Mouse (Mus musculus) induced T-regulatory cell, adult 2 months (primary cell): ENCODE results near the gene Tap2.
"Not testable (repeated sequence)": the region's sequence is repeated elsewhere in the genome, so short reads cannot be mapped to it uniquely, and the experiment has no call there.

Experiments
- DNase-seq: peaks from one replicate; pipeline ENCODE4 v3.0.0-alpha.2; 2012; ENCODE audit warnings: low read depth

The Tap2 gene

DNA sequence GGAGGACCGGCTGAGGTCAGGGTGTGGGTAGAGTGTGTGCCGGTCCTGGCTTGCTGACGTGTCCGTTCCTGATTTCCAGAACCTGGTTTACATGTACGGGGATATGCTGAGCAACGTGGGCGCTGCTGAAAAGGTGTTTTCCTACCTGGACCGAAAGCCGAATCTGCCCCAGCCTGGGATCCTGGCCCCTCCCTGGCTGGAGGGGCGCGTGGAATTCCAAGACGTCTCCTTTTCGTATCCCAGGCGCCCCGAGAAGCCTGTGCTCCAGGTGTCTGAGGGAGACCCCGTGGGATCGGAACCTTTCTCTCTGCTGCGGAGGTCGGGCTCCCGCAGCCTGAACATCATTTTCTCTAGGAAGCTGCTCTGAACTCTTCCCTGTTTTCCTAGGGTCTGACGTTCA, 10.6 kb downstream of the Tap2 start:
- no peak for DNase-seq

DNA sequence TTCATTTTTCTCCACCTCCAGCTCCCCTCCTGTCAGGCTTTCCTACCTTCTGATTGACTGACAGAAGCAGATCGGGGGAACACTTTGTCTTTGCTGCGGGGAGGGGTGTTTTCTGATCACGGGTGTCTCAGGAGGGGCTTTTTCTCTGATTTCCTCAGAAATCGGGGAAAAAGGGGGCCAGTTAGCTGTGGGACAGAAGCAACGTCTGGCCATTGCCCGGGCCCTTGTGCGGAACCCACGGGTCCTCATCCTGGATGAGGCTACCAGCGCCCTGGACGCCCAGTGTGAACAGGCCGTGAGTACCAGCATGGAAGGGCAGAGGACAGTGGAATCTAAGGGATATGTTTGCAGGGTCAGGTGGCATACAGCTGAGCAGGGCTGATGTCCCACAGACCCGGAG, 11.8 kb downstream of the Tap2 start:
- DNase-seq: no peak

DNA sequence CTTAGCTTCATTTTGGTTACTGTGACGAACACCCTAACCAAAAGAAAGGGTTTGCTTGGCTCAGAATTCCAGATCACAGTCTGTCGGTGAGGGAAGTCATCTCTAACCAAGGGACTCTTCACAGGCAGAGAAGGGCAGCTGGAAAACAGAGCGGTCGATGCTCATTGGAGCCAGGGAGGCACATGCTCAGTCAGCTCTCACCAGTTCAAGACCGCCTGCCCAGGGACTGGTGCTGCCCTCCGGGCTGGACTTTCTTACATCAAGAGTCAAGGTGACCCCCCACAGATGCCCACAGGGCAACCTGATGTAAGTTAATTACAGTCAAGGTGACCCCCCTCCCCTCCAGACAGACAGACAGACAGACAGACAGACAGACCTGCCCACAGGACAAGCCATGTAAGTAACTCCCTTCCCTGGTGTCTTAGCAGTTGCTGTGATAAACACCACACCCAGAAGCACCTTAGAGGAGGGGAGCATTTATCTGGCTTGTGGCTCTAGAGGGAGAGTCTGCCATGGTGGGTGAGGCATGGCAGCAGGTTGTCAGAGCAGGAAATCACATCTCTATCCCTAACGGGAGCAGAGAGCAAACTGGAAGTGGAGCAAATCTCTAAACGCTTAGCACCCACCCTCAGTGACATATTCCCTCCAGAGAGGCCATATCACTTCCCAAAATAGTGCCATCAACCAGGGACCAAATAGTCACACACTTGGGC, 14.0 kb downstream of the Tap2 start:
- DNase-seq: no peak

DNA sequence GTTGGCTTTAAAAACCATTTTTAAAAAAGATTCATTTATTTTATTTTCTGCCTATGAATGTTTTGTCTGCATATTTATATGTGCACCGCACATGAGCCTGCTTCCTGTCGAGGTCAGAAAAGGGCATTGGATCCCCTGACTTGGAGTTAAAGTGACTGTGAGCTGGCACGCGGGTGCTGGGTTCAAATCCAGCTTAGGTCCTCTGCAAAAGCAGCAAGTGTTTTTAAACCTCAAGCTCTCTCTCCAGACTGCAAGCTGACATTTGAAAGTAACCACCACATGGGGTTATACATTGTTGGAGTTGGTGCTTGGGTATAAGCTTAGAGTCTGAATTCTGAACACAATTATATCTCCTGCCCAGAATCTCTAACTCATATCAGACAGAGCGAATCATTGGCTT, 14.7 kb downstream of the Tap2 start:
- peak; percentile 50 for DNase-seq

DNA sequence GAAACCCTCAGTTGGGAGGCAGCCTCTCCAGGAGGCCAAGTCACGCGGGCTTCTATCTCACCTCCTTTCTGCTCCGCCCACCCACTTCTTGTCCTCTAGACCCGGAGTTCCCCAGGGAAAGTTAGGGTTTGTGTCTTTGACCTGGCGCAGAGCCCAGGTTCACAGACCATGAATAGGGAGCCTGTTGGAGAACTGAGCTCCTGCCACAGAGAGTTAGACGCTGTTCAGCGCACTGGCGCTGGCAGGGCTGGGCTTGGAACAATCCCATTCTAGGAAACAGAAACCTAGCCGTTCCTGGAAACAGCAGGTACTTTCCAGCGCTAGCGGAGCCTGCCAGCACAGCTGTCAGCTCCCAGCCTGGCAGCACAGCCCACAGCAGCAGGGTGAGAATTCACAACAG, 15.3 kb downstream of the Tap2 start:
- peak; percentile 84 for DNase-seq

DNA sequence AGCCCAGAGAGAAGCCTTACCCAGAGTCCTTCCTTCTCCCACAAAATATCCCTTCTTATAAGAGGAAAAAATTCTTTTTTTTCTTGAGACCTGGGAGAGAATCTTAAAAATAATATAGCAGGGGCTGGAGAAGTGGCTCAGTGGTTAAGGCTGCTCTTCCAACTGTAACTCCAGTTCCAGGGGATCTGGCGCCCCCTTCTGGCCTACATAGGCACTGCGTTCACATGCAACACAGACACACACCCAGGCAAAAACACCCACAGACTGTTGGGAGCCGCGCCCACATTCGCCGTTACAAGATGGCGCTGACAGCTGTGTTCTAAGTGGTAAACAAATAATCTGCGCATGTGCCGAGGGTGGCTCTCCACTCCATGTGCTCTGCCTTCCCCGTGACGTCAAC, 15.8 kb downstream of the Tap2 start:
- DNase-seq: peak; percentile 90

DNA sequence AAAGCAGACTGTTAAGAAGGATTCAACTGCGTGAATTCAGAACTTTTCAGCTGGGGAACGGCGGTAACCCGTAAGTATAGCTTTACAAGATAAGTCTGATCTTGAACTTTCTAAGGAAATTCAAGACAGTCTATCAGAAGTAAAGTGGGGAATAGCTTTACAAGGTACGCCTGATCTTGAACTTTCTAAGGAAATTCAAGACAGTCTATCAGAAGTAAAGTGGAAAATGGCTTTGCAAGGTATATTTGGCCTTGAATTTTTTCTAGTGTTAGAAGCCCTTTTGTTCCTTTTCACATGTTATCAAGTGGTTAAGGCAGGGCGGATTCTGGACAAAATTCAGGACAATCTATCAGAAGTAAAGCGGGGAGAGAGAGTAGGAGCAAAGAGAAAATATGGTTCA, 16.5 kb downstream of the Tap2 start:
- DNase-seq: not testable (repeated sequence)

DNA sequence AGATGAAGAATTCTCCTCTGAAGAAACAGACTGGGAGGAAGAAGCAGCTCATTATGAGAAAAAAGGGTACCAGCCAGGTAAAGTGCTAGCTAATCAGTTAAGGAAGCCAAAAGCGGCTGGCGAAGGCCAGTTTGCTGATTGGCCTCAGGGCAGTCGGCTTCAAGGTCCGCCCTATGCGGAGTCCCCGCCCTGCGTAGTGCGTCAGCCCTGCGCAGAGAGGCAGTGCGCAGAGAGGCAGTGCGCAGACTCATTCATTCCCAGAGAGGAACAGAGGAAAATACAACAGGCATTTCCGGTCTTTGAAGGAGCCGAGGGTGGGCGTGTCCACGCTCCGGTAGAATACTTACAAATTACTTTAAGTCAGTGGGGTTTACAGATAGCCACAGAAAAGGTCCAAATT, 17.1 kb downstream of the Tap2 start:
- DNase-seq: not testable (repeated sequence)

DNA sequence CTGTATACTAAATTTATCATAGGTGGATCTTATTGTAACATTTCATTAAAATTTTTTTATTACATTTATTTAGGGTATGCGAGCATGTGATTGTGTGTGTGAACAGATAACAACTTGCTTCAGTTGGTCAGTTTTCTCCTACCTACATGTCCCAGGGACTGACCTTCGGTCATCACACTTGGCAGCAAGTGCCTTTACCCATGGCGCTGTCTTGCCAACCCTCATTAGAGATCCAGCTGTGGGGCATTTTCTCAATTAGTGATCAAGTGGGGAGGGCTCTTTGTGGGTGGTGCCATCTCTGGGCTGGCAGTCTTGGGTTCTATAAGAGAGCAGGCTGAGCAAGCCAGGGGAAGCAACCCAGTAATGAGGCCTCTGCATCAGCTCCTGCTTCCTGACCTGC, 21.5 kb downstream of the Tap2 start:
- no peak for DNase-seq

DNA sequence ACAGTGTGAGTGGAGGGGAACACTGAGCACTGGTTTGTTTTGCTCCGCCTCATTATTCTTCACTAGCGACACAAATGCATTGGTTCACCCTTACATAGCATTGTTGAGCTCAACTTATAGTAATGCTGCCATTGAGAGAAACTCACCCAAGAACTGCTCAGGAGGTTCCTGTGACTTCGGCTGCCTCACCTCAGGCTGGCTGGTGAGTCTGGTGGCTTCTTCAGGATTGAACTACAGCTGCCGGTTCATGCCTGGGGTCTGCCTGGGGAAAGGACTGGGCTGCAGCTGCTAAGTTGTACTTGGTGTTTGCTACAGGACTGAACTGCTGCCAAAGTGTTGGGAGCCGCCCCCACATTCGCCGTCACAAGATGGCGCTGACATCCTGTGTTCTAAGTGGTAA, 22.1 kb downstream of the Tap2 start:
- DNase-seq: no peak

DNA sequence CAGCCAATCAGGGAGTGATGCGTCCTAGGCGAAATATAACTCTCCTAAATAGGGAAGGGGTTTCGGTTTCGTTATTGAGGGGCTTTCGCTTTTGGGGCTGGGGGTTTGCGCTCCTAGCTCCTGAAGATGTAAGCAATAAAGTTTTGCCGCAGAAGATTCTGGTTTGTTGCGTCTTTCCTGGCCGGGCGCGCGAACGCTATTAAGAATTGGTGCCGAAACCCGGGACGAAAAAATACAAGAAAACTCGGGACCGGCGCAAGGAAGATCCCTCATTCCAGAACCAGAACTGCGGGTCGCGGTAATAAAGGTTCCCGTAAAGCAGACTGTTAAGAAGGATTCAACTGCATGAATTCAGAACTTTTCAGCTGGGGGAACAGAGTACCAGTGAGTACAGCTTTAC, 22.6 kb downstream of the Tap2 start:
- not testable (repeated sequence) for DNase-seq

DNA sequence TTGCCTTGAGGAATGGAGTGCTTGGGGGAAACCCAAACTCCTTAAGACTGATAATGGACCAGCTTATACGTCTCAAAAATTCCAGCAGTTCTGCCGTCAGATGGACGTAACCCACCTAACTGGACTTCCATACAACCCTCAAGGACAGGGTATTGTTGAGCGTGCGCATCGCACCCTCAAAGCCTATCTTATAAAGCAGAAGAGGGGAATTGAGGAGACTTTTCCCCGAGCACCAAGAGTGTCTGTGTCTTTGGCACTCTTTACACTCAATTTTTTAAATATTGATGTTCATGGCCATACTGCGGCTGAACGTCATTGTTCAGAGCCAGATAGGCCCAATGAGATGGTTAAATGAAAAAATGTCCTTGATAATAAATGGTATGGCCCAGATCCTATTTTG, 27.6 kb downstream of the Tap2 start:
- not testable (repeated sequence) for DNase-seq

DNA sequence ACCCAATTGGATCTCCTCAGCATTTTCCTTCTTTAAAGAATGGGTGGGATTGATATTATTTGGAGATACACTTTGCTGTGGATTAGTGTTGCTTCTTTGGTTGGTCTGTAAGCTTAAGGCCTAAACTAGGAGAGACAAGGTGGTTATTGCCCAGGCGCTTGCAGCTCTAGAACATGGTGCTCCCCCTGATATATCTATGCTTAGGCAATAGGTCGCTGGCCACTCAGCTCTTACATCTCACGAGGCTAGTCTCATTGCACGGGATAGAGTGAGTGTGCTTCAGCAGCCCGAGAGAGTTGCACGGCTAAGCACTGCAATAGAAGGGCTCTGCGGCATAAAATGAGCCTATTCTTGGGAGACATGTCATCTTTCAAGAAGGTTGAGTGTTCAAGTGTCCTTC, 28.7 kb downstream of the Tap2 start:
- DNase-seq: not testable (repeated sequence)

DNA sequence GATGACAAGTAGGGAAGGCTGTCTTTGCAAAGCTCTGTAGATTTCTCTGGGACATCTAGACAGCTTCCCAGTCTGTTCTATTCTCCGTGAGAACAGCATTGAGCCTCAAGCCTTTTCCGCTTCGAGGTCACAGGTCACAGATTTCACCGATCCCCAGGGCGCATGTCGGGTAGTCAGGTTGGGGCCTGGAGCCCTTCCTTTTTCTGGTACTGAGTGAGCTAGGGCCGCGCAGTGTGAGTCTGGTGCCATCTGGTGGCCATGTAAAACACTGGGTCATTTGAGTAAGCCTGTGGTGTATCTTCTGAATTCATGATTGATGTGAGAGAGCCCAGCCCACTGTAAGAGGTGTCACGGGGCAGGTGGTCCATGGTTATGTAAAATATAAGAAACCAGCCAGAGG, 31.6 kb downstream of the Tap2 start:
- peak; percentile 97 for DNase-seq

DNA sequence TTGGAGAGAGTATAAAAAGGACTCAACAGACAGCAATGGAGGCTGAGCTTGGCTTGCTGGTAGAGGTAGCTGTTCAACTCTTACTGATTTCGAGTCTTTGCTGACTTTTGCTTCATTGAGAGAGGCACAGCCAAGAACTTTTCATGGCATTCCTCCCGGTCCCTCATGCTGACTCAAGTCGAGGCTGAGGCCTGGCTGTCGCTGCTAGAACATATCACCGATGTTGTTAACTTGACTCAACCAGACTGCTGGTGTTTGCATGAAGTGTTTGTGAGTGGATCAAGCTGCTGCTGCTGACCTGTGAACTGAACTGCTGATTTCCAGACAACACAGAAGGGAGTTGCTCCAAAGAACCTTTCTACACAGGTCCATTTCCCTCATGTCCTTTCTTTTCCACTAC, 33.4 kb downstream of the Tap2 start:
- DNase-seq: no peak

DNA sequence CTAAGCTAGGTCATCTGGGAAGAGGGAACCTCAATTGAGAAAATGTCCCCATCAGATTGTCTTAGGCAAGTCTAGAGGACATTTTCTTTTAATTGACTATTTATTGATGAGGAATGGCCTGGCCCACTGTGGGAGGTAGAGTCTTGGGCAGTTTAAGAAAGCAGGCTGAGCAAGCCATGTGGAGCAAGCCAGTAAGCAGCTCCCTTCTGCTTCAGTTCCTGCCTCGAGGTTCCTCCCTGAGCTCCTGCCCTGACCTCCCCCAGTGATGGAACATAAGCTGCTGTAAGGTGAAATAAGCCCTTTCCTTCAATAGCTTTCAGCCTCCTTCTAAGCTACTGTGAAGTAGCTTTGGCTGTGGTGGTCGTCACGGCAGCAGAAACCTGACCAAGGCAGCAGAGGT, 34.4 kb downstream of the Tap2 start:
- DNase-seq: no peak

DNA sequence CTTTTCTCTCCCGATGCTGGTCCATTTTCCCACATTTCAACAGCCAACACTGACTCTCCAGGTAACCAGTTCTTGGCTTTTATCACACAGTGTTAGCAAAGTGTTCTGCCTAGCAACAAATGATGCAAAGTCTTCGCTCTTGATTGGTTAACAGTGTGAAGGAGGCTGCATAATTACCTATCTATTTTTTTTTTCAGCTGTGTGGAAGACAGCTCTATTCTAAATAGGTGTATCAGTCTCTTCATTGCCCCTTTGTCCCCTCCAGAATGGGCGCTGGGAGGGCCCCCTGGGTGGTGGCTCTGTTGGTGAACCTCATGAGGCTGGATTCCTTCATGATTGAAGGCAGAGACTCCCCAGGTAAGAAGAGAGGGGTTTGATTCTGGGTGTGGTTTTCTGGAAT, 35.4 kb downstream of the Tap2 start, which contains the start of gene H2-Ob:
Gene H2-Ob (plus strand): TSS at position 198 of the 400 bp plus-strand sequence.
- peak; percentile 95 for DNase-seq

DNA sequence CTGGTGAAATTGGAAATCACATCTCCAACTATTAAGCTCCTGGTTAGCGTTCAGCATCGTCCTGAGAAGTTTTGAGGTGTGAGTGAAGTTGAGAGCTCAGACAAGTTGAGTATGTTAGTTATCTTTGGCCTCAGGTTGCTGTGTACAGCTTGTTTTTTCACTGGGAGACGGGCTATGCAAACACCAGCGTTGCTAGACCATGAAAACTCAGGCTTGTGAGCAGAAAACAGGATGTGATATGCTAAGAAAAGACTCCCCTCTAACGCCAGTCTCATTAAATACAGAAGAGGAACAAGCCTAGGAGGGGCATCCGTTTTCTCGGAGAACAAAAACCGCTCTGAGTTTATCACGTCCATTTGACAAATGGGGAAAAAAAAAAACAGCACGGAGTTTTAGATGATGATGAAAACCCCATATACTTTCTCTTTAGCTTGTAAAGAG, 36.3 kb downstream of the Tap2 start:
- DNase-seq: peak; percentile 74

DNA sequence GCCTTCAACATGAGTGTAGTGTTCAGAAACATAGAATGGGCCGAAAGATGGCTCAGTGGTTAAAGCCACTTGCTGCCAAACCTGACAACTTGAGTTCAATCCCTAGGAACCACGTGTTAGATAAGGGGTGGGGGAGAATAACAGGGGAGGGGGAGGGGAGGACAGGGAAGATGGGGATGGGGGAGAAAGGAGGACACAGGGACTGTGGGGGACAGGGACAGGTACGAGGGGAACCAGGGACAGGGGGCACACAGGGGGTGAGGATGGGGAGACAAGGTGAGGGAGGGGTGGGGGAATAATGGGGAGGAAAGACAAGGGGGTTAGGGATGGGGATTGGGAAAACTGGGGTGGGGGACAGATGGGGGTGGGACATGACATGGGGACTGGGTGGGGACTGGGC, 37.0 kb downstream of the Tap2 start:
- no peak for DNase-seq

DNA sequence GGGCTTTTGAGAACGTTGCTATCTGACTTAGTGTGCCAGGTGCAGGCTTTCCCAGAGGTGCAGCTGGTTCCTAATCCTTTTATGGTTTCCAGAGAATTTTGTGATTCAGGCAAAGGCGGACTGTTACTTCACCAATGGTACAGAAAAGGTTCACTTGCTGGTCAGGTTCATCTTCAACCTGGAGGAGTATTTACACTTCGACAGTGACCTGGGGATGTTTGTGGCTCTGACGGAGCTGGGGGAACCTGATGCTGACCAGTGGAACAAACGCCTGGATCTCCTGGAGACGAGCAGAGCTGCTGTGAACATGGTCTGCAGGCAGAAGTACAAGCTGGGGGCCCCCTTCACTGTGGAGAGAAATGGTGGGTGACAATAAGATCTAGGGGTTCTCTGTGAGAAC, 37.6 kb downstream of the Tap2 start:
- no peak for DNase-seq

DNA sequence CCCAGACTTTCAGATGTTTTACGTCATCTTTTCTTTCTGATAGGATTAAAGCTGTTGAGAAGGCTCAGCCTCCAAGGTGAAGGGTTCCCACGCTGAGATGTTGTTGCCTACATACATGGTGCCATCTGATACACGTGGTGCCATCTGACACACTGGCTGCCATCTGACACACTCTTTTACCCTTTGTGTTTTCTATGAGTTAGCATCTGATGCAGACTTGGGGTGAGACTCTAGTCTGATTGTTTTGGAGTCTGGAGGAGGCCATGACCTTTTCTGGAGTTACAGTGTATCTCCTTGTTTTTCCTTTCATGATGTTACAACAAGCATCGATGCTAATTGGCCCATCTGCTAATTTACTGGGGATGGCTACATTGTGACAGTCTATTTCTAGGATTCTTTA, 41.3 kb downstream of the Tap2 start:
- no peak for DNase-seq

DNA sequence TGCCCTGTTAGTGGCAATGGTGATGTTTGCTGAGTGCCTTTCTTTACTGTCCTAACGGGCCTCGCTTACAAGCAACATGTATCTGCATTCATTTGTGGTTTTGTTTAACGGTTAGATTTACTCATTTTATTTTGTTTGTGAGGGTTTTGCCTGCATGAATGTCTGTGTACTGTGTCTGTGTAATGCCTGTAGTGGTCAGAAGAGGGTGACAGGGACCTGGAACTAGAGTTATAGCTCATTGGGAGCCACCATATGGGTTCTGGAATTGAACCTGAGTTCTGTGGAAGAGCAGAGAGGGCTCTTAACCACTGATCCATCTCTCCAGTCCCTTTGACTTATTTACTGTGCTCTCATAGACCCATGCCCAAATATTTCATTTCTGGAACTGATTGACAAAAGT, 43.7 kb downstream of the Tap2 start:
- DNase-seq: no peak

DNA sequence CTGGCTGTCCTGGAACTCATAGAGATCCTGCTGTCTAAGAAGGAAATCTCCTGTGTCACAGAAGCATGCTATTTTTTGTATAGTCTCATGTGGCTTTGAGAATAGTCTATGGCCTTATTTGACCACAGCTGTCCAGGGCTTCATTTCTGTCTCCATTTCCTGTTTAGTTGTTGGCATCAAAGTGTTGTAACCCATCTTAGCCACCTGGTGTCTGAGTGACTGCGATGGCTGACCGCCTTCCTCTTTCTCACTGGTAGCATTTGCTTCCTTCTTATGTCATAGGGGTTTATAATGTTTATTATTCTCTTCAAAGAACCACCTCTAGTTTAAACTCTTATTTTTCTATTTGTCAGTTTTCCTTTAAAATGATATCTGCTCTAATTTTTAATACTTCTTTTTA, 45.4 kb downstream of the Tap2 start:
- no peak for DNase-seq

DNA sequence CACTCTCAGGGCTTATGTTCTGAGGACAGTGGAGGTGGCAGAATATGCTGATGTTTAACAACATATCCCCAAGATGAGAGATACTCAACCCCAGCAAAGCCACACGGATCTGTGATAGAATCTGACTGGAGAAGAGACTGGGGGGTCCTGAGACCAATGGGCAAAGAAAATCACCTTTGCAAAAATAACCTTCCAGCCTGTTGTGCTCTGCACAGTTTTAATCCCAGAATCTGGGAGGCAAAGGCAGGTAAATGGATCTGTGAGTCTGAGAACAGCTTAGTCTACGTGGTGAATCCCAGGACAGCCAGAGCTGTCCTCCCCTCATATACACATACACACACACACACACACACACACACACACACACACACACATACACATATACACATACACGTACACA, 46.0 kb downstream of the Tap2 start:
- DNase-seq: no peak
